Mouse (Mus musculus) heart, postnatal 0 days (tissue): ENCODE data around the gene Pbp2. TPM values are rescaled to one million over a fixed set of nuclear protein-coding genes. Genes with fewer than 3 reads are reported as not detected.

Experiments
- ATAC-seq: fragments of 200-750 bp; cut with Nextera tagmentation; 2 replicates; pipeline ENCODE4 v1.8.0; 2017; ENCODE audit warnings: low read depth, moderate number of reproducible peaks, moderate library complexity; ENCODE audit not compliant: insufficient read depth
- DNase-seq: peaks from one replicate; pipeline ENCODE4 v3.0.0-alpha.2; 2016; ENCODE audit warnings: low spot score
- H3K27ac ChIP-seq: fragments of 300-500 bp; sonication (generic); 2 replicates; pipeline ENCODE4 v1.5.1; 2014; ENCODE audit warnings: low read depth, mild to moderate bottlenecking
- H3K27me3 ChIP-seq: fragments of 300-500 bp; sonication (generic); 2 replicates; pipeline ENCODE4 v1.6.1; 2014; ENCODE audit warnings: low read length, mixed read lengths; ENCODE audit not compliant: control insufficient read depth, insufficient read depth
- H3K36me3 ChIP-seq: fragments of 300-500 bp; sonication (generic); replicated peaks from 2 replicates; pipeline ENCODE4 v1.6.1; 2014; ENCODE audit warnings: low read length, mixed read lengths; ENCODE audit not compliant: control insufficient read depth, insufficient read depth
- H3K4me1 ChIP-seq: fragments of 300-500 bp; sonication (generic); 2 replicates; pipeline ENCODE4 v1.6.1; 2014; ENCODE audit warnings: antibody characterized with exemption; ENCODE audit not compliant: control insufficient read depth, insufficient read depth
- H3K4me2 ChIP-seq: fragments of 300-500 bp; sonication (generic); 2 replicates; pipeline ENCODE4 v1.6.1; 2014; ENCODE audit warnings: low read depth, mild to moderate bottlenecking, low read length, moderate library complexity
- H3K4me3 ChIP-seq: fragments of 300-500 bp; sonication (generic); 2 replicates; pipeline ENCODE4 v1.5.1; 2014; ENCODE audit warnings: low read depth, low read length
- H3K9ac ChIP-seq: fragments of 300-500 bp; sonication (generic); replicated peaks from 2 replicates; pipeline ENCODE4 v1.6.1; 2014; ENCODE audit warnings: low read depth, low read length, mixed read lengths
- H3K9me3 ChIP-seq: fragments of 300-500 bp; sonication (generic); replicated peaks from 2 replicates; pipeline ENCODE4 v1.6.1; 2016; ENCODE audit warnings: low read length; ENCODE audit not compliant: control insufficient read depth
- CTCF ChIP-seq: IDR thresholded peaks from 2 replicates; pipeline ENCODE4 v1.5.1; 2016; ENCODE audit warnings: antibody characterized with exemption, control low read depth, low read depth
- EP300 ChIP-seq: IDR thresholded peaks from 2 replicates; pipeline ENCODE4 v1.6.1; 2016; ENCODE audit warnings: antibody characterized with exemption, low read depth
- WGBS: fragments of 180-500 bp; shearing (Covaris S2); extraction: QIAGEN DNeasy Blood & Tissue Kit; methylation state at CpG from one replicate; pipeline ENCODE4 v1.1.7; 2014; 5-methylcytosine and 5-hydroxymethylcytosine counted together
- polyA plus RNA-seq: library from polyadenylated mRNA; unstranded; fragments of >200 nt; fragmentation: Nextera tagmentation; extraction: Ambion mirVana; gene quantifications from 2 replicates; pipeline ENCODE4 v1.2.1, GENCODE M21; 2015
- total RNA-seq: library from RNA; depleted of rRNA; stranded (reverse); fragments of >200 nt; gene quantifications from 2 replicates; pipeline ENCODE4 v1.2.3, GENCODE M21; 2014; ENCODE audit warnings: low replicate concordance; rRNA removed

Pbp2 gene
- total and polyA plus RNA-seq, 2 experiments from 2014 or later: not detected

GRCm38 (mm10) chr6:135267221-135267620 lies 43.0 kb downstream of the Pbp2 start:
- TF ChIP-seq EP300 (no peak), CTCF (no peak)
- ATAC-seq (no peak), DNase-seq (no peak)
- Histone ChIP-seq H3K4me1 (no peaks in the 10 kb centered on the region), H3K9ac (no peak overlapping the region), H3K27ac (no peak overlapping the region), H3K9me3 (0 out of 2 replicates have a peak, but pooled peaks cover 3% of the 10 kb centered on the region), H3K36me3 (no peaks in the 10 kb centered on the region), H3K27me3 (no peaks in the 10 kb centered on the region), H3K4me3 (no peak overlapping the region), H3K4me2 (no peak overlapping the region)
- 64% methylated on average over 3 of the region's 3 CpGs for WGBS

- Histone ChIP-seq H3K4me3 (no peak overlapping the region), H3K27ac (no peak overlapping the region), H3K9me3 (0 out of 2 replicates have a peak, but pooled peaks cover 3% of the 10 kb centered on the region), H3K27me3 (no peaks in the 10 kb centered on the region), H3K36me3 (no peaks in the 10 kb centered on the region), H3K4me1 (no peaks in the 10 kb centered on the region), H3K9ac (no peak overlapping the region), H3K4me2 (no peak overlapping the region)
- WGBS: 93% methylated on average over 1 of the region's 1 CpGs
- DNase-seq: no peak
- TF ChIP-seq CTCF: no peak
- TF ChIP-seq EP300: no peak
- no peak for ATAC-seq
Measured at GRCm38 (mm10) chr6:135266056-135266455, 44.1 kb downstream of the Pbp2 start.

- DNase-seq: no peak
- H3K27ac ChIP-seq: no peak overlapping the region
- H3K36me3 ChIP-seq: no peaks in the 10 kb centered on the region
- no peaks in the 10 kb centered on the region for H3K4me1 ChIP-seq
- 92% methylated on average over 6 of the region's 6 CpGs for WGBS
- H3K27me3 ChIP-seq: no peaks in the 10 kb centered on the region
- ATAC-seq: no peak
- no peak overlapping the region for H3K9ac ChIP-seq
- 0 out of 2 replicates have a peak, but pooled peaks cover 3% of the 10 kb centered on the region for H3K9me3 ChIP-seq
- no peak overlapping the region for H3K4me3 ChIP-seq
- TF ChIP-seq CTCF: no peak
- TF ChIP-seq EP300: no peak
- no peak overlapping the region for H3K4me2 ChIP-seq
Measured at GRCm38 (mm10) chr6:135264136-135264535, 46.1 kb downstream of the Pbp2 start.

- Histone ChIP-seq H3K4me1 (no peaks in the 10 kb centered on the region), H3K36me3 (no peaks in the 10 kb centered on the region), H3K9ac (no peak overlapping the region), H3K4me3 (no peak overlapping the region), H3K27me3 (no peaks in the 10 kb centered on the region), H3K9me3 (0 out of 2 replicates have a peak, but pooled peaks cover 3% of the 10 kb centered on the region), H3K27ac (no peak overlapping the region), H3K4me2 (no peak overlapping the region)
- no peak for TF ChIP-seq EP300
- TF ChIP-seq CTCF: no peak
- no peak for ATAC-seq
- 66% methylated on average over 2 of the region's 2 CpGs for WGBS
- DNase-seq: no peak
Measured at GRCm38 (mm10) chr6:135262565-135262964, 47.6 kb downstream of the Pbp2 start.

GRCm38 (mm10) chr6:135261124-135261523 lies 49.1 kb downstream of the Pbp2 start:
- no peak for ATAC-seq

GRCm38 (mm10) chr6:135260435-135260834 lies 49.8 kb downstream of the Pbp2 start:
- H3K27me3 ChIP-seq: no peaks in the 10 kb centered on the region
- DNase-seq (no peak), ATAC-seq (no peak)
- H3K4me1 ChIP-seq: no peaks in the 10 kb centered on the region
- WGBS: 81% methylated on average over 6 of the region's 6 CpGs
- H3K9ac ChIP-seq: no peak overlapping the region
- H3K9me3 ChIP-seq: 0 out of 2 replicates have a peak, but pooled peaks cover 8% of the 10 kb centered on the region
- no peak overlapping the region for H3K4me2 ChIP-seq
- no peak for TF ChIP-seq EP300
- no peak for TF ChIP-seq CTCF
- H3K4me3 ChIP-seq: no peak overlapping the region
- H3K36me3 ChIP-seq: no peaks in the 10 kb centered on the region
- no peak overlapping the region for H3K27ac ChIP-seq

More at GRCm38 (mm10) chr6:135261124-135261523, 49.1 kb downstream of the Pbp2 start:
- Histone ChIP-seq H3K4me1 (no peaks in the 10 kb centered on the region), H3K4me2 (no peak overlapping the region), H3K4me3 (no peak overlapping the region), H3K36me3 (no peaks in the 10 kb centered on the region), H3K9me3 (0 out of 2 replicates have a peak, but pooled peaks cover 3% of the 10 kb centered on the region), H3K9ac (no peak overlapping the region), H3K27ac (no peak overlapping the region), H3K27me3 (no peaks in the 10 kb centered on the region)
- DNase-seq: no peak
- no peak for TF ChIP-seq EP300
- TF ChIP-seq CTCF: no peak
- 79% methylated on average over 9 of the region's 9 CpGs for WGBS

Other genes with a start within 250 kb of the Pbp2 start
- gene Gprc5a, start 244.8 kb downstream of the Pbp2 start, total RNA-seq: 0.12 TPM in 1 of 2 replicates, not detected in the other
- gene Gprc5a, start 244.8 kb downstream of the Pbp2 start, polyA plus RNA-seq: 2.3 and 2.5 TPM in 2 replicates
- gene Gprc5d, start 192.1 kb downstream of the Pbp2 start, total RNA-seq: not detected in 2 replicates
- not detected in 2 replicates for gene Gprc5d, start 192.1 kb downstream of the Pbp2 start, polyA plus RNA-seq
- gene Fam234b, start 112.4 kb downstream of the Pbp2 start, total RNA-seq: 3.7 and 4.3 TPM in 2 replicates
- 4.5 and 4.8 TPM in 2 replicates for gene Fam234b, start 112.4 kb downstream of the Pbp2 start, polyA plus RNA-seq
- 8.8 and 35.5 TPM in 2 replicates for gene Hebp1, start 112.4 kb downstream of the Pbp2 start, total RNA-seq
- 10.9 and 11.0 TPM in 2 replicates for gene Hebp1, start 112.4 kb downstream of the Pbp2 start, polyA plus RNA-seq
- 0.19 TPM in 1 of 2 replicates, not detected in the other for gene Gsg1, start 56.1 kb downstream of the Pbp2 start, total RNA-seq
- gene Gsg1, start 56.1 kb downstream of the Pbp2 start, polyA plus RNA-seq: 1.1 and 1.3 TPM in 2 replicates
- 536 and 674 TPM in 2 replicates for gene Emp1, start 52.1 kb upstream of the Pbp2 start, total RNA-seq
- 39.6 and 45.0 TPM in 2 replicates for gene Emp1, start 52.1 kb upstream of the Pbp2 start, polyA plus RNA-seq